Mouse (Mus musculus) kidney, adult 9 months (tissue): ENCODE data around the gene Dnm2.
"Not testable (repeated sequence)": the region's sequence is repeated elsewhere in the genome, so short reads cannot be mapped to it uniquely, and the experiment has no call there.

ENCODE experiments used
- DNase-seq: peaks from one replicate; pipeline ENCODE4 v3.0.0; 2022

Gene Dnm2

DNA sequence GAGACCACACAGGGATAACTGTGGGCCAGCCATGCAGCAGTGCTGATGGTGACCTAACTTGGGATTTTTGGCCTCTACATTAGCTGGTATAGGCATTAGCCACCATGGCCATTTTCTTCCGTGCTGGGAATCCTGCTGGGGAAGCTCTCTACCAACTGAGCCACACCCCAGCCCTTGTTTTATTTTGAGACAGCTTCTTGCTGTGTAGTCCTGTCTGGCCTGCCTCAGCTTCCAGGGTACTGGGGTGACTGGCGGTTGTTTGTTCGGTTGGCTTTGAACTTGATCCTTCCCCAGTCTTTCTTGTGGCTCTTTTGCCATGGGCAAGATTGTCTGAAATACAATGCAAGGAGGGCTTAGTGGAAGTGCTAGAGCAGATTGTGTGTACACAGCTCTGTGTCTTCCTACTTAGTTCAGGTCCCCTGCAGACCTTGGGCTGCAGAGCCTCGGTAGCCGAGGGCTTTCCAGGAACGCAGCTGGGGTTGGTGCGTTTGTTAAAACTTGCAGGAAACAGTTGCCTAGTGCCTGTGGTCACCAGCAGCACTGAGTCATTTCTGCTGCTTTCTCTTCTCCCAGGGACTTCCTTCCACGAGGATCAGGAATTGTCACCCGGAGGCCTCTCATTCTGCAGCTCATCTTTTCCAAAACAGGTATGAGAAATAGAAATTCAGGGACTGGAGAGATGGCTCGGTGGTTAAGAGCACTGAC is 32.4 kb downstream of the Dnm2 start:
- no peak for DNase-seq

DNA sequence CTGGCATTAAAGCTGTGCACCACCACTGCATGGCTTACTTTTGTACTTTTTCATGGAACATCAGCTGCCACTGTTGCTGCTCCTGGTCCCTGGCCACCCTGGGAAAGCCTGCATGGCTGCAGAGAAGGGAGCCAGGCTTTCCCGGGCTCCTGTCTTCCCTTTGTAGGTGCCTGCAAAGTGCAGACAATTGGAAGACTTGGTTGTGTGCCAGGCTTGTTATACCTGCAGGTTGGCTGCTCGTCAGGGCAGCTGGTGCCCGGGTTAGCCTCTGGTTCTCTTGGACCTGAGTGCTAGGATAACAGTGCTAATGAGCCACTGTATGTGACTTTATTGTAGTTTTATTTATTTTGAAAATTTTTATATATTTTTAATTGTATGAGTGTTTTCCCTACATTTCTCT is 34.1 kb downstream of the Dnm2 start:
- no peak for DNase-seq

DNA sequence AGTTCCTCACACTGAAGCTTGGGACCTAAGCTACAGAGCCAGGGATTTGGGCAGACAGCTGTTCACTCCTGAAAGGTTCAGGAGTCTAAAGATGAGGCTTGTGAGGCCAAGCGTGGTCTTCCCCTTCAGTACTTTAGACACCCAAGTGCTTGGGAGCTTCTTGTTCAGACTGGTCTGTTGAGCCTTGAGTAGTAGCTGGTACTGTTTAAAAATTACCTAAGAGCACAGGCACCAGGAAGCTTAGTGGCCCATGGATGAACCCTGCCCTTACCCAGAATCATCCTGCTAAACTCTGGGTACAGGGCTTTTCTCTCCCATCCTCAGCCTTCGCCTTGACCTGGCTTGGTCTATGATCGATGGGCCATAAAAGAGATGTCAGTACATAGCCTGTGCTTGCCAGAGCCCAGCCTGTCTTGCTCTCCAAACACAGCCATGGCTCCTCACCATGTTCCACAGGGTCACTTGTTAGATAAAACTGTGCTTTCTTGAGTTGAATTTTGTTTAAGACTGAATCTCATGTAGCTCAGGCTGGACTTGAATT is 35.8 kb downstream of the Dnm2 start:
- peak; percentile 80 for DNase-seq

DNA sequence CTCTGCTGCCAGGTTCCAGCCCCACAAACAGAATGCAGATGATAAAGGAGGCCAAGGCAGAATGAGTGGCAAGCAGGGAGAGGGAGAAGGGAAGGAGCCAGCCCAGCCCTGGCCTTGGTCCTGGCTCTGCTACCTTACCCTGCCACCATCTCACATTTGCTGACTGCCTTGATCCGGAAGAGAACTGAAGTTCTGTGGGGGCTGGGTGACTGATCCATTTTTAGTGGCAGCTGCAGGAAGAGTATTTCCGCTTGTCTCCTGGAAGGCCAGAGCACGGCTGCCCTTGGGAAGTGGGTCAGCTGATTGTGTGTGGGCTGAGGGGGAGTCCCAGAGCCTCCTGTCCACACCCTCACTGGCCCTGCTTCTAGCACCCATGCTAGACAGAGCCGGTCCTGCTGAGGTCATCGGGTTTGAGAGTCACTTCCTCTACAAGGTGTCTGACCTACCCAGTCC is 38.5 kb downstream of the Dnm2 start:
- DNase-seq = peak; percentile 76

DNA sequence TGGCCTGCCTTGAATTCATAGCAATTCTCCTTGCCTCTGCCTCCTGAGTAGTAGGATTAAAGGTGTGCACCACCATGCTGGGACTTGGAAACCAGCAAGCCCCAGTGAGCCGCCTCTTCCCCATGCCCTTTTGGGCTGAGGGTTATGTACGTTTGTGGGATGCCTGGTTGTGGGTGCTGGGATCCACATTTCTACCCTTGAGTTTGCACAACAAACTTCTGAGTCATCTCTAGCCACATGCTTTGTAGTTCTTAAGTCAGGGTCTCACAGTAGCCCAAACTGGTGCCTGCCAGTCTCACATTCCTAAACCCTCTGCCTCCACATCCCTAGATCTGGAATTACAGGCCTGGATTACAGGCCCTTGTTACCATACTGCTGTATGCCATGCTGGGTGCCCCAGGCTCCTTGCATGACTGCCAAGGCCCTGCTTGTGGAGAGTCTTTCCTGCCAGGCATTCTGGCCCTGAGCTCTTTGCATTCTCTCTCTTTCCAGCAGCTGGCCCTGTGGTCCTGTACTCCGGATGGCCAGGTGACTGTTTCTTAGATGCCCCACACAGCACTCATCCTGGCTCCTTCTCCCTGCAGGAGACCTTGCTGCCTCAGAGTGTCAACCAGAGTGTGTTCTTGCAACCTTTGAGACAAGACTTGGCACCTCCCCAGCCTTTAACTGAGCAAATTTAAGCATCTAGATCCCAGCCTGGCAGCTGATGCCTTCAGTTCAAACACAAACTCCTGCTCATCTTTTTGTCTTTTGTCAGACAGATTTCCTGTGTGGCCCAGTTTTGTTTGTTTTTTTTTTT is 39.3 kb downstream of the Dnm2 start:
- peak; percentile 42 for DNase-seq

DNA sequence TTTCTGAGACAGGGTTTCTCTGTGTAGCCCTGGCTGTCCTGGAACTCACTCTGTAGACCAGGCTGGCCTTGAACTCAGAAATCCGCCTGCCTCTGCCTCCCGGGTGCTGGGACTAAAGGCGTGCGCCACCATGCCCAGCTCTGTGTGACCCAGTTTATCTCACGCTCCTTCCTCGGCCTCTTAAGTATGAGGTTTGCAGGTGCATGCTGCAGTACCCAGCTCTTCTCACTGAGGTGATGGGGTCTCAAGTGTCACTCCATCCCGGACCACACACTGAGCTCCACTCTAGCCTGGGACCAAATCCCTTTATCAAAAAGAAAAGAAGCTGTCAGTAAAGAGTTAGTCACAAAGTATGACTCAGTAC is 39.8 kb downstream of the Dnm2 start:
- not testable (repeated sequence) for DNase-seq

DNA sequence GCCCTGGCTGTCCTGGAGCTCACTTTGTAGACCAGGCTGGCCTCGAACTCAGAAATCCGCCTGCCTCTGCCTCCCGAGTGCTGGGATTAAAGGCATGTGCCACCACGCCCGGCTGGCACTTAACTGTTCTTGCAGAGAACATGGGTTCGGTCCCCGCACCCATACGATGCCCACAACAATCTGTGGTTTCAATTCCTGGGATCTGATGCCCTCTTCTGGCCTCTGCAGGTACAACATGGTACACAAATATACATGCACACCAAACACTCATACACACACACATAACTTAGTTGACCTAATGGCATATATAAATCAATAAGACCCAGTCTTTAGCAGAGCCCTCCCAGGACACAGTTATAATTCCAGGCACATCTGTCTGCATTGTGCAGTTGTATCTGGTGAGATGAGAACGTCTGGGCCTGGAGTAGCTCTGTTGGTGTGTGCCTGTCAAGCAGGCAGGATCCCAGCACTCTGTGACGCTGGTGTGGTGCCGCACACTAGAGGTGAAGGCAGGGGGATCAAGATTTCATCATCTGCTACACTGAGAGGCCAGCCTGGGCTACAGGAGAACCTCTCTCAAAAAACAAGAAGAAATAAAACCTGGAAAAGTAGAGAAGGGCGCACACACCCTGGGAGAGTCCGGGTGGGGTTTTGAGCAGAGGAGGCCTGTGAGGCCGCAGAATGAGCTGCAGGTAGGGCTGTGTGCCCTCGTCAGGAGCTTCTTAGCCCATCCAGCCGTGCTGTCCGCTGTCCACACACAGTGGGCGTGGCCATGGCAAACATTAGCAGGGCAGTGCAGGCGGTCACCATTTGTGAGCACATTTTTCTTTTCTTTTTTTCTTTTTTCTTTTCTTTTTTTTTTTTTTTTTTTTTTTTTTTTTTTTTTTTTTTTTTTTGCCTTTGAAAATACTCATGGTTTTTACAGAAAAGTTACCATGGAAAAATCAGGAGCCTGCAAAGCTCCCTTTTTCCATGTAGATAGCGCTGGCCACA is 44.6 kb downstream of the Dnm2 start:
- peak; percentile 70 for DNase-seq

DNA sequence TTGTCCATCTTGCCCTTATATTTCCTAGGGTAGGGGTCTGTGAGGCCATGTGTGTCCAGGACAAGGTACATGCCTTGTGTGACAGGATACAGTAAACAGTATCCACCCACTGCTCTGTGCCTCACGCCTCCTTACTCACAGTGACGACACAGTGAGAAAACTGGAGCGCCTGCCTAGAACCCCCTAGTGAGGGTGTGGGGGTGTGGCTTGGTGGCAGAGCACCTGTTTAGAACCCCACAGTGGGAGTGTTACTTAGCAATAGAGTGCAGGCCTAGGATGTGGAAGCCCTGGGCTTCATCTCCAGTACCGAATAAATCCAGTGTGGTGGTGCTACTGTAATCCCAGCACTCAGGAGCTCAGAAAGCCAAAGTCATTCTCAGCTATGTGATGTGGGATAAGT is 48.2 kb downstream of the Dnm2 start:
- DNase-seq = no peak

DNA sequence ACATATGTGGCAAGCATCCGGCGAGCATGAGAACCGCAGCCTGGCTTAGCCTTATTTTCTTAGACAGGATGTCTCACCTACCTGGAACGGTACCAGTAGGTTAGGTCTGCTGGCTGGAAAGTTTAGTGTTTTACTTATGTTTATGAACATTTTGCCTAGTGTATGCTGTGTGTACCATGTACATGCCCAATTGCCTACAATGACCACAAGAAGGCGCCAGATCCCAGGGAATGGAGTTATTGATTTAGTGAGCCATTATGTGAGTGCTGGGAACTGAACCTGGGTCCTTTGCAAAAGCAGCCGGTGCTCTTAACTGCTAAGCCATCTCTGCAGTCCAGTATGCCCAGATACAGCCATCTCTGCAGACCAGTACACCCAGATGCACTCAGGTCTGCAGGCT is 53.0 kb downstream of the Dnm2 start:
- DNase-seq = no peak

DNA sequence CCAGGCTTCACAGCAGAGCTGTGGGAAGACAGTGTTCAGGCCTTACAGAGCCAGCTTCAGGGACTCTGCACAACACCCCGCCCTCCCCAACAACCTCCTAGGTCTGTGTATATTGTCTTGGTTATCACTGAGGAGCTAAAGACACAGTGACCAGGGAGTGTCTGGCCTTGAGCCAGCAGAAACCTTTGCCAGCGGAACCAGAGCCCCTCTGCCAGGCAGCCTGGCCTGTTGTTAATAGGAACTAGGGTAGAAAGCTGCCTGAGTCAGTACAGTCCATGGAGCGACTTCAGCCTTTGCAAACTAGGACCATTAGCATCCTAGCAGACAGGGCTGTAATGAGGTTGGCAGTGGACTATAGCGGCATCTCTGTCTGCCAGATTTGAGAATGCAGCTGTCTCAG is 59.4 kb downstream of the Dnm2 start:
- DNase-seq = no peak

DNA sequence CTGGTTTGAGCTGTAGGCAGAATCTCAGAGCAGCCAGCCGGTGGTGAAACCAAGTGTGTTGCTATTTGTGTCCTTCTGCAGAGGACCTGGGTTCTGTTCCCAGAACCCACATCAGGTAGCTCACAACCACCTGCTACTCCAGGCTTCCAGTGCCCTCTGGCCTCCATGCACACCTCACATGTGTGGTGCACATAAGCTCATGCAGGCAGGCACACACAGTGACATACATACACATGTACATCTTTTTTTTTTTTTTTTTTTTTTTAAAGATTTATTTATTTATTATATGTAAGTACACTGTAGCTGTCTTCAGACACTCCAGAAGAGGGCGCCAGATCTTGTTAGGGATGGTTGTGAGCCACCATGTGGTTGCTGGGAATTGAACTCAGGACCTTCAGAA is 63.5 kb downstream of the Dnm2 start:
- DNase-seq = not testable (repeated sequence)

DNA sequence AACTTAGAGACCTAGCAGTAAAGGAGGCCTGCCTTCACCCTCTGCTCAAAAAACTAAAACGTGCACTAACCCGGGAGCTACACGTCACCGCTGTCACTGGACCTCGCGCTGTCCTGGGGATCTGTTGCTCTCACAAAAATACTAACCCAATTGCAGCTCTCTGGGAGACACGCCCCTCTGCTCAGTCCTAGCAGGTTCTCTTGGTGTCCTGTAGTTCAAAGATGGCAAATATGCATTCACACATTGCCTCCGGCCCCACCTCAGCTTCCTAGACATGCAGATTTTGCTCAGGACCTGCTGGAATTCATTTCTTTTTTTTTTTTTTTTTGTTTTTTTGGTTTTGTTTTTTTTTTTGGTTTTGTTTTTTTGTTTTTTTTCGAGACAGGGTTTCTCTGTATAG is 66.0 kb downstream of the Dnm2 start:
- no peak for DNase-seq

DNA sequence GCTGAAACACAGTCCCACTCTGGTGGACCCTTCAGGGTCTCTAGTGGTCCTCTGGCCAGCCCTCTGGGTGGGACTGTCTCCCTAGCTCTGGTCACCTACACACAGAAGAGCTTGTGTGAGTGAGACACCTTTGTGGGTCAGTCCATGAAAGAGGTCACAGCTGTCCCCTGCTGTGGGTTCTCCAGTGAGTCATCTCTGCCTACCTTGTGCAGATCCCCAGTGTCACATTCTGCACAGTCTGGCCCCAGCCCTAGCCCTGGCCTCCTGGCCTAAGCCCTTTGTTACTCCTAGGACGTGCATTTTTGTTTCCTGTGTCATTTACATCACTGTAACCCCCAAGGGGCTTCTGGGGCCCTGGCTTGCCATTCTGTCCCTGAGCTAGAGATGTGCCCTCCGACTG is 69.2 kb downstream of the Dnm2 start:
- no peak for DNase-seq

DNA sequence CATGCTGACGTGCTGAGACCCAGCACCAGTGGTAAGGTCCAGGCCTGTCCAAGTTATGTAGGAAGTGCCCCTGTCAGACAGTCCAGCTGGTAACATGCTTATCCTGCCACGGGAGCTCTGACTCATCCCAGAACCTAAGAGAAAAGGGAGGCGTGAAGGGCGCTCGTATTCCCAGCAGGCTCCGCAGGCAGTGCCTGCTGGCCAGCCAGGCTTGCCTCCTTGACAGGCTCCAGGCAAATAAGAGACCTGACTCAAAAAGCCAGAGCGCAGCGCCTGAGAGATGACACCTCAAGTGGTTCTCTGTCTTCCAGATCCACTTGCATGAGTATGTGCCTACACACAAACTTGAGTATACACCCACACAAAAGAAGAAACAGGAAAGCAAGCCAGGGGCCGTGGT is 70.0 kb downstream of the Dnm2 start:
- DNase-seq = no peak

DNA sequence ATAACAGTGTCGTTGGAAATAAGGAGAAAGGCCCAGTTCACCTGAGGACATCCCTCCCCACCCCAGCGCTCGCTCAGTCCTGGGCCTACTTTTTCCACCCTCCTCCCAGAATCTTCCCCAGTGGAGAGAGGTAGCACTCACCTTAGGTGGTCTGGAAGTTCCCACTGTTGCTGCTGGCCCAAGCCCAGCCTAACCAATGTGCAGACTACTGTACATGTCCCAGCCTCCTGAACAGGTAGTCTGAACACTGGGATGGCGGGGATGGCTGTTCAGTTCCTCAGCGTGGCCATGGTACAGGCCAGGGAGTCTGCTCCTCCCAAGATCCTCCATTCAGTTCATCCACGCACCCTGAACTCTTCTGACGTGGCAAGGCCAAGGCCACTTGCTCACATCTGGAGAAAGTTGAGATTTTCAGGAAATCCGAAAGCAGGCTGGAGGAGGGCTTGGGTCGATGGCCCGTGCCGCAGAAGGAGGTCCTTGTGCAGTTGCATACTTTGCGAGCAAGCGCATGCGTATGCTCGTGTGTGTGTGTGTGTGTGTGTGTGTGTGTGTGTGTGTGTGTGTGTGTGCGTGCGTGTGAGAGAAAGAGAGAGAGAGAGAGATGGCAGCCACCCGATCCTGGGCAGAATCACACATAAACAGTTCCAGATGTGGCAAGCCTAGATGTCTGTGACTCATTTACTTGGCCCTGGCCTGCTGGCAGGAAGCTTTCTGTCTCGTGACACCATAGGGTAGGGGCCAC is 71.8 kb downstream of the Dnm2 start:
- peak; percentile 35 for DNase-seq

DNA sequence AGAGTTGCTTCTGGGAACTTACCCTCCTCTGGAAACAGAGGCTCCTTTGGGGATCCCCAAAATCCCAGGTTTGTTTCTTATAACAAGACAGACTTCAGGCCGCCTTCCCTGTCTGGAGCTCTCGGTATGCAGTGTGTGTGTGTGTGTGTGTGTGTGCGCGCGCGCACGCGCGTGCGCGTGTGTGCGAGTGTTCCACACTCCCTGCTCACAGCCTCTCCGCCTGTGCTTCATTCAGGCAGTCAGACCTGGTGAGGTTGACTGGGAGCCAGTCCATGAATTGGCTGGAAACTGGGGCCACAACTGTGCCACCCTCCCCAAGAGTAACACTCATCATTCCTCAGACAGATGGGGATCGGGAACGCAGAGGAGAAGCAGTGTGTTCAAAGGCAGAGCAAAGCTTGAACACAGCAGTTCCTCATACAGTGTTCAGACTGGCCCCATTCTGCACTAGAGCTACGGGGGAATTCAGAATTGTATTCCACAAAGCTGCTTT is 72.4 kb downstream of the Dnm2 start:
- DNase-seq = no peak

DNA sequence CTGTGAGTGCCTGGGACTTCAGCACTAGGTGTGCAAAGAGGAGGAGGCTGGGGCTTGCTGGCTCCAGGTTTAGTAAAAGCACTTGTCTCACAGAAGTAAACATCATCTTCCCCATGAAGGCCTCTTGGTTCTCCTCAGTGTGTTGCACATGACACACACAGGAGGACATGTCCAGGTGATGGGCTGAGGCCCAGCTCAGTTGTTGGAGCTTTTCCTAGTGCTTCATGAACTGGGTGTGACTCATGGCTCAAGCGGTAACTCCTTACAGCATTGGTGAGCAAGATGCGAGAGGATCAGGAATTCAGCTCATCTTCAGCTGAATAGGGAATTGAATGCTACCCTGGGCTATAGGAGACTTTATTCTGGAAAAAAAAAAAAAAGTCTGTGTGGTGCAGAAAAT is 73.0 kb downstream of the Dnm2 start:
- DNase-seq = no peak

DNA sequence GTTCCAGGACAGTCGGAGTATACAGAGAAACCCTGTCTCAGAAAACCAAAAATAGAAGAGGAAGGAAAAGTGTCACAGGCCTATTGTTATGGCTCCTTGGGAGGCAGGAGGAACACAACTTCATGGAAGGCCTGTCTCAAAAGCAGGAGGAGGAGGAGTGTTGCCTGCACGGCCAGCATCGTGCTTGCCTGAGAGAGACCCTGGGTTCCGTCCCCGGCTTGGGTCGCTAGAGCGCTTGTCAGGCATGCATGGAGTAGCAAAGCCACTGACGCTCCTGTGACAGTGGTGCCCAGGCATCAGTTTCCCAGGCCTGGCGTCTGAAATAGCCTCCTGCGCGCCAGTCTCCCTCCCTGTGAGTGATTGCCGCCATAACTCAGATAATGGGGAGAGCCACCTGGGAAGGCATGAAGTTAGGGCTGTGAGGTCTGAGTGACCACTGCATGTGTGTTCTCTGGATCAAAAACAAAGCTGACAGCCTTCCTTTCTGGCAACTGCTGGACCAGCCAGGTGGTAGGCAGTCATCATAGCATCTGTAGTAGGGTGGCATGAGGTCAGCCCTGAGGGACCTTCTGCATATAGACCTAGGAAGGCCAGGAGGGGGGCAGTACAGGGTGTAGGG is 73.7 kb downstream of the Dnm2 start:
- DNase-seq = no peak

DNA sequence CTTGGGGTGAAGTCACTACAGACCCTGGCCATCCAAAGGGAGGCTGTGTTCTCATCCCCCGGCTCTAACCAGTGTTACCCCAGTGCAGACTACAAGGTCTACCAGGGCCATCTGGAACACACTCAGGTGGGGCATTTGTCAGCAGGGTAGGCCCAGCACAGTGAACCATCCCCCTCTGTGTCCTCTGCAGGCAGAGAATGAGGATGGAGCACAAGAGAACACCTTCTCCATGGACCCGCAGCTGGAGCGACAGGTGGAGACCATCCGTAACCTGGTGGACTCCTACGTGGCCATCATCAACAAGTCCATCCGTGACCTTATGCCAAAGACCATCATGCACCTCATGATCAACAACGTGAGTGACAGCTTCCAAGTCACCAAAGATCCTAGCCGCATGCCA is 78.6 kb downstream of the Dnm2 start:
- DNase-seq = no peak

DNA sequence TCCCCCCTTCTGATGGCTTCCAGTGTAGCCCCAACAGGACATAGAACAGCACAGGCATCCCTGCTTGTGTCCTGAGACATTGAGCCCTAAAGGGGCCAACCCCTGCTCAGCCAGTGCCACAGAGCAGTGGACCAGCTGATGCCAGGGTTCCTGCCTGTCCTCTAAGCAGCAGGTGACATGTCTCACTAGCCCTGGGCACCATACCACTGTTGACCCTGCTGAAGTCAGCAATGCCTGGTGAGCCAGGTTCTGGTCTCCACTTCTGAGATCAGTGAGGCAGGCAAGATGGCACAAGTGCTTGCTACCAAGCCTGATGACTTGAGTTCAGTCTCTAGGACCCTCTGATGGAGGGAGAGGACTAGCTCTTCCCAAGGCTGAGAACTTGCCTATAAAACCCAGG is 81.1 kb downstream of the Dnm2 start:
- no peak for DNase-seq

DNA sequence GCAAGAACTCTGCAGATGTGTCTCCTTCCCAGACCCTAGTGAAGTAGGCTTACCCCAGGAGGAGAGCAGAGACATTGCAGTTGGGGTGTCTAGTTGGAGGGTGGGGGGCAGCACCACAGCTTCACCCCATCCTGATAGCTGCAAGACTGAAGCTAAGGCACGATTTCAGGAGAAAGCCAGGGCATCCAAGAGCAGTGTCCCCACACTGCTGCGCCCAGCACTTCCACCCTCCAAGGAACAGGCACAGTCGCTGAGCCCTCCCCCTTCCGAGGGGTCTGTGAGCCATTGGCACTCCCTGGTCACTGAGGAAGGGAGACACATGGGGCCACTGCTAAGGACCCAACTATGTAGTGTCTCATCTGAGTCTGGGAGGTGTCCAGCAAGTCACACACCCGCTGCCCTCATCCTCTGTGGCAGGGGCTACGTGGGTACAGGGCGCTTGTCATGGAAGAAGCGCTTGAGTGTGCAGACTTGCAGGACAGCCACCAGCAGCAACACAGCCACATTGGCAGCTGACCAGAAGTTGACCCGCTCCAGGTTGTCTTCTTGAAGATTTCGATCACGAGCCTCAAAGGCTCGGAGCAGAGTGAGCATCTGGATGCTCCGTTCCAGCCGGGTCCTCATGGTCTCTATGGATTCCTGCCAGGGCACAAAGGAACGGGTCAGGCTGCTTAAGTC is 83.2 kb downstream of the Dnm2 start:
- peak; percentile 19 for DNase-seq
